Mouse (Mus musculus): ENCODE measurements around the gene Rtel1. TPM values are rescaled to one million over a fixed set of nuclear protein-coding genes. Genes with fewer than 3 reads are reported as not detected.

Rtel1 gene
- 7.9 TPM for polyA plus RNA-seq (2014; fragmentation: Illumina TruSeq; extraction: RNeasy Lipid Tissue Mini Kit (QIAGEN cat#74804))

DNA sequence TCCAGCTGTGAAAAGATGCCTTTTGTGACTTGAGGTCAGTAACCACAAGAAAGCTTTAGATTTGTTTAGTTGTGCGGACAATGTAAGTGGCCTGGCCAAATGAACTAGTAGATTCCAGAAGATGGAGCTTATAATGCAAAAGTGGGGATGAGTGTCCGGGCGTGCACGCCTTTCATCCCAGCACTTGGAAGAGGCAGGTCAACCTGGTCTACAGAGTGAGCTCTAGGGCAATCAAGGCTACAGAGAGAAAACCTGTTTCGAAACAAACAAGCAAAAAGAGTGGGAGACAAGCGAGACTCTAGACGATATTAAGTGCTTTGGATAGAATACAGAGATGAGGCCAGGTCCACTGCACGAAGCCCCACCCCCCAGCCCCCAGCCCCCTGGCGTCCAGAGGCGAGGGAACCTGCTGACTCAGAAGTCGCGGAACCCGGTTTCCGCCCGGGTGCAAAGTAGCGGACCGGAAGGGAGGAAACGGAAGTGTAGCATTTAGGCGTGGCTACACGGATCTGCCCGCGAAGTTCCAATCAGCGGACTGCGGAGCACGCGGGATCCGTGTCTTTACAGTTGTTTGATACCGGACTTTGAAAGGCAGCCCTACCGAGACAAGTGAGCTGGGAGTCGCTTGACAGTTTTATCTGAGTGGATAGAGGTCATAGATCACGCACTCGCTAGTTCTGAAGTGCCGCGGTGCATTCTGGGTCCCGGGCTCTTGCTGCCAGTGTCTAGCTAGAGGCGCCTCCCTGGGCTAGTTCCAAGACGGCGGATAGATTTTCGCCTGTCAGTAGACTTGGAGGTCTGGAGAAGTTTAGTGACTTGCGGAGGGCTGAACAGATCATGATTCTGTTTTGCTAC is at the start of gene Rtel1:
Rtel1 (plus strand) TSS at position 492 of the 855 bp plus-strand sequence.

DNA sequence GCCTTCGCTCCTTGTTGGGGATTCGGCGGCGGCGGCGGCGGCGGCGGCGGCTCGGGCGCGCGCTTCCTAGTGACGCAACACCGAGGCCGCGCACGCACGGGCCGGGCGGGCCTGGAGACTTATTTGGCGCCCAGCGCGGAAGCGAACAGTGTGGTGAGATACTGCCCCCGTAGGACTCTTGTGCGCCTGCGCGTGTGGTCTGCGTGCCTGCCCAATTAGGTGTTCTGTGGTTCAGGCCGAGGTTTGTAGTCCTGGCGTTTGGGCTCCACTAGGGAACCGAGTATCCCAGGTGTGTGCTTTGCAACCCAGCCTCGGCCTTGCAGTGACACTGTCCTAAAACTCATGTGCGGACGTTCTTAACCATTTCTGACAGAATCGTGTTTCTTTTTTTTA is 31.6 kb upstream of the Rtel1 start, which contains the start of gene Gmeb2:
Gmeb2 (minus strand) TSS at position 78 of the 393 bp plus-strand sequence.

DNA sequence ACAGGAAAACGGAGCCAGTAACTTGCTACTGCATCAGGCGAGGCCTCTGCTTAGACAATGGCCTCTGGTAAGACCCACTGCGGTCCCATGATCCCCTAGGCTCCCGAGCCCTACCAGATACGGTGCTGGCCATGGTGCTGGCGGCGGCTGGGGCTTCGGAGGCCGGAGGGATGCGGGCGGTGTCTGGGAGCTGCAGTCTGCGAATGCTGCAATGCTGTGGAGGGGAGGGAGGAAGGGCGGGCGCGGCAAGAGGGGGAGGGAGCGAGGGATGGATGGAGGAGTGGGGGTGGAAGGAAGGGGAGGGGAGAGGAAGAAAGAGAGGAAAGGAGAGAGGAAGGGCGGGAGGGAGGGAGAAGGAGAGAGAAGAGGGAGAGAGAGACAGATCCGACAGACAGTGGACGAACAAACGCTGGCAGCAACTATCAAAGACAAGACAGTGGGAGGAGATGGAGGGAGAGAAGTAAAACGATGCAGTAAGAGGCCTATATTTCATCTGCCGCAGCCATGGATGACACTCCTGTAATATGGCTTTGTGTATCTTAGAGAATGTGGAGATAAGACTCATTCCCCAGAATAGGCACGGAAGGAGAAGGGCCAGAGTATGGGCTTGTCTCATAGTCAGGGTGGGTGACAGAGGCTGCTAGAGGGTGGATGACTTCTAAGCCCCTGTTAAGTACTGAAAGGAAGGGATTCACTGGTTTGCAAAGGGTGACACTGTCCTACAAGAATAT is 5.3 kb upstream of the Rtel1 start, which contains the start of gene Stmn3:
Stmn3 (minus strand) TSS at position 421 of the 731 bp plus-strand sequence.

DNA sequence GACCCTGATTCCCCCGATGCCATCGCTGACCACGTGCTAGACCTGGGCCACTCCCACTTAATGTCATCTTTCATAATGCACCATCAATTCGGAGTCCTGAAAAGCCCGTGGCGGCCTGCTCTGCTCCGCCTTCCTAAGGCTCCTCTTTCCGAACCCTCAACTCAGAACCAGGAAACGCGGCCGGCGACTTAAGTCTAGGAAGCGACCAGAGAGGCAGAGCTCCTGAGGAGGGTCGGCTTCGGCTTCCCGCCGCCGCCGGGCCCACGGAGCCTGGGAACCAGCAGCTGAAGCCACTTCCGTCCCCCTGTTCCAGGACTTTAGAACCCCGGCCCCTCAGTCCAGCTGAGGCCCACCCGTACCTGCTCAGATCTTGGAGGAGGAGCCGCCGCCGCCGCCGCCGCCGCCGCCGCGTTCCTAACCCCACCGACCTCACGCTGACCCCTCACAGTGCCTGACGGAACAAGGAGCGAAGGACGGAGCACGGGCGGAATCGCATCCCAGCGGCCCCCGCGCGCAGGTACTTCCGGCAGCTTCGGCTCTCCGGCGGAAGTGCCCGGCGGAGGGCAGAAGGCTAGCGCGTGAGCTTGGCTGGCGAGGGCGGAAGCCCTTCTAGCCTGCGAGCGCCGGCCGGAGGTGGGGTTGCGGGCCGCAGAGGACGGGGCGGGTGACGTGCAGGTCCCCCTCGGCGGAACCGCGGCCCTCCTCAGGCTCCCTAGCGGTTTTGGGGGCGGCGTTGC is 45.5 kb downstream of the Rtel1 start, which contains the start of the genes Zgpat and Arfrp1:
Zgpat (plus strand) TSS at position 69 of the 737 bp plus-strand sequence.
Arfrp1 (minus strand) TSS at position 545 of the 737 bp plus-strand sequence.

DNA sequence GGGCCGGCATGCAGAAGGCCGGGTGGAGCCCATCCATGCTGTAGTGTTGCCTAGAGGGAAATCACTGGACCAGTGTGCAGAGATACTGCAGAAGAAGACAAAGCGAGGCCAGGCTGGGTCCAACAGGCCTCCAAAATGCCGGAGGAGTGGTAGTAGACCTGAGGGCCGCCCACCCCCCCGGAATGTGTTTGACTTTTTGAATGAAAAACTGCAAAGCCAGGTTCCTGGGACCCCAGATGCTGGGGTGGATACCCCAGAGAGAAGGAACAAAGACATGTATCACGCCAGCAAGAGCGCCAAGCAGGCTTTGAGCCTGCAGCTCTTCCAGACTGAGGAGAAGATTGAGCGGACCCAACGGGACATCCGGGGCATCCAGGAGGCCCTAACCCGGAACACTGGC is 60.2 kb downstream of the Rtel1 start, which contains the start of gene Lime1:
Lime1 (plus strand) TSS at position 301 of the 400 bp plus-strand sequence.

Other genes starting within 250 kb of the Rtel1 start
- gene Kcnq2, start 184.4 kb upstream of the Rtel1 start, polyA plus RNA-seq (2014; fragmentation: Illumina TruSeq; extraction: RNeasy Lipid Tissue Mini Kit (QIAGEN cat#74804)), result not detected
- not detected for gene Eef1a2, start 162.7 kb upstream of the Rtel1 start, polyA plus RNA-seq (2014; fragmentation: Illumina TruSeq; extraction: RNeasy Lipid Tissue Mini Kit (QIAGEN cat#74804))
- gene Ppdpf, start 132.5 kb upstream of the Rtel1 start, polyA plus RNA-seq (2014; fragmentation: Illumina TruSeq; extraction: RNeasy Lipid Tissue Mini Kit (QIAGEN cat#74804)), result 7.9 TPM
- gene Ptk6, start 117.0 kb upstream of the Rtel1 start, polyA plus RNA-seq (2014; fragmentation: Illumina TruSeq; extraction: RNeasy Lipid Tissue Mini Kit (QIAGEN cat#74804)), result not detected
- gene Srms, start 106.6 kb upstream of the Rtel1 start, polyA plus RNA-seq (2014; fragmentation: Illumina TruSeq; extraction: RNeasy Lipid Tissue Mini Kit (QIAGEN cat#74804)), result not detected
- gene Fndc11, start 99.7 kb upstream of the Rtel1 start, polyA plus RNA-seq (2014; fragmentation: Illumina TruSeq; extraction: RNeasy Lipid Tissue Mini Kit (QIAGEN cat#74804)), result not detected
- gene Helz2, start 77.7 kb upstream of the Rtel1 start, polyA plus RNA-seq (2014; fragmentation: Illumina TruSeq; extraction: RNeasy Lipid Tissue Mini Kit (QIAGEN cat#74804)), result 1.2 TPM
- gene Gmeb2, start 31.7 kb upstream of the Rtel1 start, polyA plus RNA-seq (2014; fragmentation: Illumina TruSeq; extraction: RNeasy Lipid Tissue Mini Kit (QIAGEN cat#74804)), result 5.6 TPM
- gene Stmn3, start 5.2 kb upstream of the Rtel1 start, polyA plus RNA-seq (2014; fragmentation: Illumina TruSeq; extraction: RNeasy Lipid Tissue Mini Kit (QIAGEN cat#74804)), result not detected
- 0.86 TPM for gene Zgpat, start 45.2 kb downstream of the Rtel1 start, polyA plus RNA-seq (2014; fragmentation: Illumina TruSeq; extraction: RNeasy Lipid Tissue Mini Kit (QIAGEN cat#74804))
- gene Arfrp1, start 45.7 kb downstream of the Rtel1 start, polyA plus RNA-seq (2014; fragmentation: Illumina TruSeq; extraction: RNeasy Lipid Tissue Mini Kit (QIAGEN cat#74804)), result 28.3 TPM
- gene Lime1, start 60.3 kb downstream of the Rtel1 start, polyA plus RNA-seq (2014; fragmentation: Illumina TruSeq; extraction: RNeasy Lipid Tissue Mini Kit (QIAGEN cat#74804)), result 0.88 TPM
- 11.5 TPM for gene Zbtb46, start 139.7 kb downstream of the Rtel1 start, polyA plus RNA-seq (2014; fragmentation: Illumina TruSeq; extraction: RNeasy Lipid Tissue Mini Kit (QIAGEN cat#74804))
- gene Abhd16b, start 173.5 kb downstream of the Rtel1 start, polyA plus RNA-seq (2014; fragmentation: Illumina TruSeq; extraction: RNeasy Lipid Tissue Mini Kit (QIAGEN cat#74804)), result not detected
- gene Tpd52l2, start 177.4 kb downstream of the Rtel1 start, polyA plus RNA-seq (2014; fragmentation: Illumina TruSeq; extraction: RNeasy Lipid Tissue Mini Kit (QIAGEN cat#74804)), result 69.5 TPM
- 43.8 TPM for gene Dnajc5, start 200.7 kb downstream of the Rtel1 start, polyA plus RNA-seq (2014; fragmentation: Illumina TruSeq; extraction: RNeasy Lipid Tissue Mini Kit (QIAGEN cat#74804))

Data from ovary, adult 10 weeks (tissue).